Mouse (Mus musculus): ENCODE measurements around the gene Ltb. TPM values are rescaled to one million over a fixed set of nuclear protein-coding genes. Genes with fewer than 3 reads are reported as not detected.

Ltb gene
- total RNA-seq, 2 experiments from 2014 or later = 0.76 to 0.77 TPM

DNA sequence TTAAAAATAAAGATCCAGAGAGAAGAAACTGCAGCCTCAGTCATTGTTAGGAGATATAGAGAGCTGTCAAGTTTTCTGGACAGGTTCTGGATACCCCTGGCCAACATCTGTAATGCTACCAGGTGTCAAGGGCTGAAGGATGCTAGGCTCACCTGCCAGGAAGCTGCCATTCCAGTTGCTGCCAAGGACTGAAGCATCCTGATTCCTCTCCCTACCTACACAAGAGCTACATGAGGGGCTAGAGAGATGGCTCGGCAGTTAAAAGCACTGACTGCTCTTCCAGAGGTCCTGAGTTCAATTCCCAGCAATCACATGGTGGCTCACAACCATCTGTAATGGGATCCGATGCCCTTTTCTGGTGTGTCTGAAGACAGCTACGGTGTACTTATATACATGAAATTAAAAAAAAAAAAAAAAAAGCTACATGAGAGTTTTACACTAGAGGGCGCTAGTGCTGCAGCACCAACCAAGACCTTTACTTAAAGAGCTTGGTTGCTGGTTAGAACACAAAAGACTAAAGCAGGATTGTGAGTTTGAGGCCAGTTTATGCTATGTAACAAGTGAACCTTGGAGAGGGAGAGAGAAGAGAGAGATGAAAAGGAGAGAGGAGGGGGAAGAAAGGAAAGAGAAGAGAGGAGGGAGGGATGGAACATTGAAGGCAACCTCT lies 25.6 kb upstream of the Ltb start:
- TF ChIP-seq CTCF (conservative IDR thresholded peaks at IDR 0.05) = peak; percentile 85
- DNase-seq (ENCODE audit: low spot score in 2 of 2) = no peak
- peak overlapping the region; percentile 81 for H3K27ac ChIP-seq
- no peak overlapping the region for H3K4me3 ChIP-seq

DNA sequence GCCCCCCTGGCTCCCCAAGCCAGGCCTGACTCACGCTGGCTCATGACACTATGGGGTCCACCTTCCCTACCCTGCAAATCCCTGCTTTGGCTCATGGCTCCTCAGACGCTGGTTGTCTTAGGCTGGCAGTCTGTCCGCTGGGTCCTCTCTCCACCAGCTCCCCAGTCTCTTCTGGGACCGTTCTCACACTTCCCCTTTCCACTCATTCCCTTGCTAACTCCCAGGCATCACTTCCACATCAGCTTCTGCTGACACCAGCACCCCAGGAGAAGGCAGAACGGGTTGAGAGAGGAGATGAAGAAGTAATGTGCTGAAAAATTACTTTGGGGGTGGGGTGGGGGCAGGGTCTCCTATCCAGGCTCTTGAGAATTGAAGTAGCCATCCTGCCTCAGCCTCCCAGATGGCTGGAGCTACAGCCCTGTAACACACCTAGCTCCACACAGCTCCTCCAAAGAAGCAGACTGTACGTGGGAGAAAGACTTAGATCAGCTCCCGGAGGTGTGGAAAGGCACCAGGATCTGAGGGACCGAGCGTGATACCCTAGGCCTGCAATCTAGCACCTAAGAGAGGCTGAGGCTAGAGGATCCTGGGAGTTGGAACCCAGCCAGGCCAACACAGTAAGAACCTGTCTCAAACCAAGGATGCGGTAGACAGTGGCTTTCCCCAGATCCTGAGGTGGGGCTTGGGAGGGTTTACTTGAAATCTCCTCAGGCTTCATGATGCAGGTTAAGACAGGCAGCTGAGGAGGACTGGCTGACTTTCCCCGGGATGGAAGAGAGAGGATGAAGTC lies 21.6 kb upstream of the Ltb start:
- H3K27ac ChIP-seq = peak overlapping the region; percentile 67
- no peak overlapping the region; the same call in 1 of the 2 replicates for H3K4me3 ChIP-seq
- DNase-seq (ENCODE audit: low spot score in 2 of 2) = no peak
- TF ChIP-seq CTCF (conservative IDR thresholded peaks at IDR 0.05) = no peak

DNA sequence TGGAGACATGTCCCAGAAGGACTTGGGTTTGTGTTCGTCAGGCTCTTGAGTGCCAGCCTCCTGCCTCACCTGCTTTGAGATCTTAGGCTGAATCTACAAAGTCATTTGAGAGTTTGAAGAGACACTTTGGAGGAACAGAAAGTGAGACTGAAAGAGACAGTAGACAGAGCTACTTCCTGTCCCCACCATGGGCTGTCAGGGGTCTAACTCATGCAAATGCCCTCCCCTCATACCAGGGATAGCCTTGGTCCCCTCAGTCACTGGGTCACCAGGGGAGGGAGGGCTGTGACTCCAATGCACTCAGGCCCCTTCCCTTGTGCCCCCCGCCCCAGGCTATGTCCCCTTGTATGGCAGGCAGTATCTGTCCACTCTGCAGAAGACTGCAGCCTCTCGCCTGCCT lies 20.9 kb upstream of the Ltb start:
- H3K4me3 ChIP-seq = no peak overlapping the region
- TF ChIP-seq CTCF (conservative IDR thresholded peaks at IDR 0.05) = no peak
- H3K27ac ChIP-seq = peak overlapping the region; percentile 52
- no peak for DNase-seq (ENCODE audit: low spot score in 2 of 2)

DNA sequence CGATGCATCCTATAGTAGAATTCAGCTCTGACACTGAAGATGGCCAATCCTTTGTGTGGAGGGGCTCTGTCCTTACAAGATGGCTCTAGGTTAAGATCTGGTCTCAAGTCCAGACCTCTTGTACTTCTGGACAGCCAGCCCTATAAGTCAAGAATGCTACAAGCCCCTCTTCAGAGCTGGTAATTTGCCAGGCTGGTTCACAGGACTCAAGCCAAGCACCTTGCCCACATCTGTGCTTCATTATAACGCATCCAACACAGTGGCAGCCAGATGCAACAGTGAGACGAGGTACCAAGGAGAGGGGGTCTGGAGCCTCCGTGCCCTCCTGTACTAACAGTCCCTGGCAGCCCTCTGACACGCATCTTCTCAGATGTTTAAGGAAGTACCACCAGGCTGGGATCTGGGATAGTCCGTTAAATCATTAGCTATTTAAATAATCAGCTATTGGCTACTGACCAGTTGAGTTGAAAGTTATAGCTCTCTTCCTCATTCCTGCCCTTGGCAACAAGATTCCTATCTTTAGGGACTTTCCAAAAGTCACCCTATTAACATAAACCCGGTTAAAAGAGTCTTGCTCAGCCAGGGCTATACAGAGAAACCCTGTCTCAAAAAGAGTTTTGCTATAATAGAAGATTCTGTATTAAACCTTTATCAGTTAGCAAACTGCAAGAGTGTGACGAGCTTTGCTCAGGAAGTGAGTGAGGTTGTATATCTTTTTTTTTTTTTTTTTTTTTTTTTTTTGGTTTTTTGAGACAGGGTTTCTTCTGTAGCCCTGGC lies 19.9 kb upstream of the Ltb start:
- TF ChIP-seq CTCF (conservative IDR thresholded peaks at IDR 0.05) = no peak
- no peak for DNase-seq (ENCODE audit: low spot score in 2 of 2)
- Histone ChIP-seq H3K27ac (peak overlapping the region; percentile 52; the same call in 1 of the 2 replicates), H3K4me3 (no peak overlapping the region)

DNA sequence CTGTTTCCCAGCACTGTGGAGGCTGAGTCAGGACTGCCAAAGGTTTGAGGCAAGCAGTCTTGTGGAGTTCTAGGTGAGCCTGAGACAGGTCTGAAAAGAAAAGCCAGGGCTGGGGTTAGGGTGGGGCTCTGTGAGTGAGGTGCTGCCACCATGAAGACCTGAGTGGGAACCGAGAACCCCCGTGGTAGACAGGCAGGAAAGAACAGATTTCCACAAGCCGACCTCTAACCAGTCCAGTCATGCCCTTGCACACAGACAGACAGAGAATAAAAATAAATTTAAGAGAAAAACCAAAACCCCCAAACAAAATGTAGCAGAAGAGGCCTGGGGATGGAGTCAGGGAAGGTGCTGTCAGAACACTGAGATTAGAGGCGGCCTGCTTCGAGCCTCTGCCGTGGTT lies 18.9 kb upstream of the Ltb start:
- TF ChIP-seq CTCF (conservative IDR thresholded peaks at IDR 0.05) = no peak
- DNase-seq (ENCODE audit: low spot score in 2 of 2) = no peak
- no peak overlapping the region for H3K27ac ChIP-seq
- no peak overlapping the region for H3K4me3 ChIP-seq

DNA sequence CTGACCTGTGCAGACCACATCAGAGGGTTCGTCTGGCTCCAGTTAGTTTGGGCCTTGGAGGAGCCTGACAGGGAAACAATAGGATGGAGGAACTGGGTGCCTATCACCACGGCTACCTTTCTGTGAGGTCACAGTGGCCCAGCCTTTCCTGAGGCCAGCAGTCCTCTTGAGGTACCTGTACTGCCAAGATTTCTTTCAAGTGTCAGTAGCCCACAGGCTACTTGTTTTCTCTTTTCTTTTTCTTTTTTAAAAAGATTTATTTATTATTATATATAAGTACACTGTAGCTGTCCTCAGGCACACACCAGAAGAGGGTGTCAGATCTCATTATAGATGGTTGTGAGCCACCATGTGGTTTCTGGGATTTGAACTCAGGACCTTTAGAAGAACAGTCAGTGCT lies 18.3 kb upstream of the Ltb start, which contains the start of gene Aif1:
TSS of gene Aif1 (minus strand) at position 101 of the 400 bp plus-strand sequence.
- no peak for TF ChIP-seq CTCF (conservative IDR thresholded peaks at IDR 0.05)
- DNase-seq (ENCODE audit: low spot score in 2 of 2) = no peak
- Histone ChIP-seq H3K4me3 (no peak within 1 kb of the TSS), H3K27ac (no peak within 1 kb of the TSS)

DNA sequence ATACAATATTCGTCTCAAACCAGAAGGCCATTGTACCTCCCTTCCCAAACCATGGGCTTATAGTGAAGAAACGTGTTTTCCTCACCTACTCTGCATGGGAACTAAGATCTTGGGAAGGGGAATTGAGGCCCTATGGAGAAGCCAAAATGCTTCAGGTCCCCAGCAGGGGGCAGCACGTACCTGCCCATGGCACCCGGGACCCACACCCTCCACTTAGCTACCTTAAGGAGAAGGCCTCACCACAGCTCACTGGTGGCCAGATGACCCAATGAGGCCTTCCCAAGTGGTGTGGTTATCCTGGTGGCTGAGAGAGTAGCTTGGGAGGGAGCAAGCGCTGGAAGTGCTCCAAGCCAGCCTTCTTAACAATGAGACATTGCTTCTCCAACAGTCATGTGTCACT lies 15.7 kb upstream of the Ltb start:
- peak; percentile 94 for TF ChIP-seq CTCF (conservative IDR thresholded peaks at IDR 0.05)
- Histone ChIP-seq H3K27ac (no peak overlapping the region), H3K4me3 (no peak overlapping the region)
- peak in 1 of 2 experiments; percentile 67 for DNase-seq (ENCODE audit: low spot score in 2 of 2)

DNA sequence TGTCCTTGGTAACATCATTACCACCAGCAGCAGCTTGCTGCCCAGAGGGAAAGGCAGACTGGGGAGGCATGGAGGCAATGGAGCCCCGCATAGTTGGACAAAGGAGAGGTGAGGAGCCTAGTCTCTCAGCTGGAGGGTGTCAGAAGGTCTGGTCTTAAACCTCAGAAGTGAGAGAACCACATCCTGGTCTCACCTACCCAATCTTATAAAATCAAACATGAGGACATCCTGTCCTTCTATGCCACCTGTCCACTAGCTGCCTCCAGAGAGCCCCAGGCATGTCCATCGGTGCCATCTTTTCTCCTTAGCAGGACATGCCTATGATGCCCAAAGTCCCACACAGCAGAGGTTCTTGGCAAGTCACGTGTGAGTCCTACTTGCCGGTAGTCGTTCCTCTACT lies 14.1 kb upstream of the Ltb start:
- Histone ChIP-seq H3K4me3 (no peak overlapping the region), H3K27ac (no peak overlapping the region)
- no peak for DNase-seq (ENCODE audit: low spot score in 2 of 2)
- TF ChIP-seq CTCF (conservative IDR thresholded peaks at IDR 0.05) = no peak

DNA sequence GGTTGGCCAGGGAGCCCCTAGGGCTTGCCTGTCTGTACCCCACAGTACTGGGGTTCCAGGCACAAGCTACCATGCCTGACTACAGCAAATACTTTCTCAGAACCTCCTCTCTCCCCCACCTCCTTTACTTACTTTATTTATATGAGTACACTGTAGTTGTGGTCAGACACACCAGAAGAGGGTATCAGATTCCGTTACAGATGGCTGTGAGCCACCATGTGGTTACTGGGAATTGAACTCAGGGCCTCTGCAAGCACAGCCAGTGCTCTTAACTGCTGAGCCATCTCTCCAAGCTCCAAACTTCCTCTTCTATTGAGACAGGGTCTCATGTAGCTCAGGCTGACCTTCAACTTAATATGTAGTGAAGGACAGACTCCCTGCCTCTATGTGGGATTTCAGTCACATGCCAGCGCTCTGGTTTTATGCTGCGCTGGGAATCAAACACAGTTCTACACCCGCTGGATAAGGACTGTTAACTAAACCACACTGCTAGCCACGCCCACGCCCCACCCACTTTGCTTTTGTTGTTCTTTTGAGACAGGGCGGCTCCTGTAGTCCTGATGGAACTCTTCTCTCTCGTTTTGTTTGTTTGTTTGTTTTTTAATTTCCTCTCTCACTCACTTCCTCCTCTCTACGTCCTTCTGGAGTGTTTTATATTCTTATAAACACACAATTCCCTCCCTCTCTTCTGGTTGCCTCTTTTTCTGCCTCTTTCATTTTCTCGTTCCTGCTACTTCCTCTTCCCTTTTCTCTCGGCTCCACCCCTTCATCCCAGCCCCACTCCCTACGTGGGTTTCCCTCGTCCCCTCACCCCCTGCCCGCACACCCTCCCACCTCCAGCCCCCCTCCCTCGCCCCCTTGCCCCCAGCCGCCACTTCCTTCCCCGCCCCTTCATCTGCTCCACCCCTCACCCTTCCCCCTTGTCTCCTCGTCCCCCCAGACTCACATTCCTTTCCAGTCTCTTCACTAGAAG lies 8.3 kb upstream of the Ltb start:
- no peak for TF ChIP-seq CTCF (conservative IDR thresholded peaks at IDR 0.05)
- 0 out of 2 replicates have a peak overlapping the region, but pooled peaks have one; percentile 28 for H3K27ac ChIP-seq
- peak overlapping the region; percentile 52 for H3K4me3 ChIP-seq
- no peak for DNase-seq (ENCODE audit: low spot score in 2 of 2)

DNA sequence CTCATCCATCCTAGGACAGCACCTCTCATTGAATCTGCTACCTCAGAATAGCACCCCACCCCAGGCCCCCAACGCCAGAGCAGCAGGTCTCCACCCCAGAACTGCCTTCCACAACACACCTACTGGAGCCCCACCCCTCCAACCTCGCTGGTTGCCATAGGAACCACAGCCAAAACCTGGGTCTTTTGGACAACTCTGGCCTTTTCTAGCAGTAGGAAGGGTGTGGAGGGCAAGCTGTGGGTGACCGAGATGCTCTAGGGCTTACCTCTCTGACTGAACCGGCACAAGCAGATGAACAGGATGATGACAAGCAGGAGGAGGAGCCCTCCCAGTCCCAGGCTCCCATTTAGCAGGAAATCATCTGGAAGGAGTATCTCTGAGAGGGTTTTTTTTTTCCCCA lies 7.6 kb upstream of the Ltb start:
- peak overlapping the region; percentile 74; the same call in 1 of the 2 replicates for H3K27ac ChIP-seq
- no peak for DNase-seq (ENCODE audit: low spot score in 2 of 2)
- TF ChIP-seq CTCF (conservative IDR thresholded peaks at IDR 0.05) = no peak

DNA sequence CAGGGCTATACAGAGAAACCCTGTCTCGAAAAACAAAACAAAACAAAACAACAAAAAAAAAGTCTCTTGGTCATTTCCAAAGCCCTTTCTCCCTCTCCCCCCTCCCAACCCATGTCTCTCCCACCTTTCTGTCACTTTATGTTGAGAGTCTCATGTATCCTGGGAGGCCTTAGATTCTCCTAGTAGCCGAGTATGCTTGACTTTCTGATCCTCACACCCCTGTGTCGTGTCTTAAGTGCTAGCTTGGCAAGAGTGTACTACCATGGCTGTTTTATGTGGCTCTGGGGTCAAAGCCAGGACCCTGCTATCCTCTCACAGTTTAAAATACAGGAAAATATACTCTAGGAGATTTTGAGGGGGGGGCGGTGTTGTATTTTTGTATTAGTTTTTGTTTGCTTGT lies 6.9 kb upstream of the Ltb start:
- no peak for DNase-seq (ENCODE audit: low spot score in 2 of 2)
- H3K4me3 ChIP-seq = no peak overlapping the region
- no peak for TF ChIP-seq CTCF (conservative IDR thresholded peaks at IDR 0.05)
- no peak overlapping the region for H3K27ac ChIP-seq

More for the DNA sequence above, 7.6 kb upstream of the Ltb start:
- H3K4me3 ChIP-seq = peak overlapping the region; percentile 52

Measured in layer of hippocampus, adult 2 months (tissue).